Mouse (Mus musculus) ES-CJ7 (cell line): ENCODE measurements around the gene Rbfox1.

Source experiments
- DNase-seq: peaks from one replicate; pipeline ENCODE4 v3.0.0; 2011; ENCODE audit warnings: low read depth, low spot score

The Rbfox1 gene

DNA sequence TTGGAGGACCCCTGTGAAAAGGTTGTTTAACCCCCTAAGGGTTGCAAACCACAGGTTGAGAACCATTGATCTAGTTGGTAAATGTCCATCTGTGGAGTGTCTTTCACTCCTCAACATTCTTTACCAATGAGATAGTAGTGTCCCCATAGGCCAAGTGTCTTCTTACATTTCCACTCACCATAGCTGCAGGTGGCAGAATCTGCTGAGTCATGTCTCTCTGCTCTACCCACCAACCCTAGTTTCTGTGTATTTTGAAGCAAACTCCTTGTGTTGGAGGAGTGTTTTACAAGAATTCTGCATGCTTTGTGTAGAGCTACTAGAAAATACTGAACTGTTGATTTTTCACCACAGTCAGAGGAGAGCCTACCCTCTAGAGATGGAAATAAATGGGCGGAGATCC is 1191.2 kb downstream of the Rbfox1 start:
- DNase-seq, result no peak

GRCm38 (mm10) chr16:7076707-7077106 is 1191.6 kb downstream of the Rbfox1 start:
- no peak for DNase-seq

- no peak for DNase-seq
Observed at GRCm38 (mm10) chr16:7081074-7081568, 1196.0 kb downstream of the Rbfox1 start.

GRCm38 (mm10) chr16:7081684-7082255 is 1196.6 kb downstream of the Rbfox1 start:
- DNase-seq, result no peak

DNA sequence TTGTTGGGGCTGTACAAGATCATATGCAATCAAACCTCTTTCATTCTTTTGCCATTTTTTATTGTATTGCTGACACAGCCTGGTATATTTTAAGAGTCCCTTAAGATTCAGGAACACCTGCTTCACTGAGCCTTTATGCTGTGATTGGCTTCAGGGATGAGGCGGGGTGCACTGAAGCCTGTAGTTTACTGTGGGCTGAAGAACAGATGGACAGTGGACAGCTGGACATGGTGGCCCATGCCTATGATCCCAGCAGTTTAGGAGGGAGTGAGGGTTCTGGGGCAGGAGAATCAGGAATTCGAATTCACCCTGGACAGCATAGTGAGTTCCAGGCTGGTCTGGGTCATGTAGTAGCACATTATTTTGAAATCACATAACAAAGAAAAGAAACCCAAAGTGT is 1198.8 kb downstream of the Rbfox1 start:
- DNase-seq, result no peak

DNA sequence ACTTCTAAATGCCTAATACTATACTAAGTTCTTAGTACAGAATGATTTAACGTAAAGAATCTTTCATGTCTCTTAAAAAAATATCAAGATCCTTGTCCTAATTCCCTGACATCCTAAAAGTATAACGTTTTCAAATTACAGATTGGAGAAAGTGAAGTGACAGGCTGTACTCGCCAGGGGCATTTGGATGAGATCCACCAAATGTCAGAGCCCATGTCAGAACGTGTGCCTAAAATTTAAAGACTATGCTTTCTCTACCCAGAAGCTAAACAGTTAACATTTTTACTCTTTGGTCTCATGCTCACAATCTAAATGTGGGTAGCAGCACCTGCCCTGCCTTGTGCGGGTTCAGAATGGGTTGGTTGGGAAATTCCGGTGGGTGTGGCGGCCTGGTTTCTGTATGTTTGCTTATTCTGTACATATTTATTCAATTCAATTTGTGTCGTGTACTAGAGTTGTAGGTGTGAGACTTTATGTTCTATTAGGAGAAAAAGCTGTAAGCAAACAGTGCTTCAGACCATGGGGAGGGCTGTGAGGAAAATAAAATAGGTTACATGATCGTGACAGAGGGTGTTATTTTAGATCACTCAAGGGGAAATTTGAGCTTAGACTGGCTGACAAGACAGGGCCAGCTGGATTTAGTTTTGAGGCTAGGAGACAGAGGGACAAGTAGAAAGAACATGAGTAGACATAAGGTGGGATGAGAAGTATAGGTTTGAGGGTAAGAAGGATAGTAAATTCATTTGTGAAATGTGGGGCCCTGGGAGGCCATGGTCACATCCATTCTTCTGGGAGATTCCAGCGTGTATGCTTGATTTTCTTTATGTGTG is 1203.7 kb downstream of the Rbfox1 start:
- no peak for DNase-seq

DNA sequence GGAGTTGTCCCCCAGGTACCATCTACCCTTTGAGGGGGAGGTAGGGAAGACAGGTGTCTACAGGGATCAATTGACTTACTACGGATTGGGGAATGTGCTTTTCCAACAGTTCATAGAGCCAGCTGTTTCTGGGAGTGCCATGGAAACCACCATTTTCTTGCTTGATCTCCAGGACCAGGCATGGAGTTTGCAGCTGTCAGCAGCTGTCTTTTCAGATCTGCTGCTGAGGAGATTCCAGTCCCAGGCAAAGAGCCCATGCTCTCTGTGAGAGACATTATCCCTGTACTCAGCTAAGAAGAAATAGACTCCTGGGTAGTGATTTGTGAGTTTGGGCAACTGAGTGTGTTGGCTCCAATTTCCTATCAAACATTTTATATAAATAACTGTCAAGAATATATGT is 1204.3 kb downstream of the Rbfox1 start:
- no peak for DNase-seq

- no peak for DNase-seq
Observed at GRCm38 (mm10) chr16:7090205-7090604, 1205.0 kb downstream of the Rbfox1 start.

- DNase-seq, result no peak
Observed at GRCm38 (mm10) chr16:7092811-7093210, 1207.7 kb downstream of the Rbfox1 start.

- DNase-seq, result no peak
Observed at GRCm38 (mm10) chr16:7093686-7094085, 1208.5 kb downstream of the Rbfox1 start.

DNA sequence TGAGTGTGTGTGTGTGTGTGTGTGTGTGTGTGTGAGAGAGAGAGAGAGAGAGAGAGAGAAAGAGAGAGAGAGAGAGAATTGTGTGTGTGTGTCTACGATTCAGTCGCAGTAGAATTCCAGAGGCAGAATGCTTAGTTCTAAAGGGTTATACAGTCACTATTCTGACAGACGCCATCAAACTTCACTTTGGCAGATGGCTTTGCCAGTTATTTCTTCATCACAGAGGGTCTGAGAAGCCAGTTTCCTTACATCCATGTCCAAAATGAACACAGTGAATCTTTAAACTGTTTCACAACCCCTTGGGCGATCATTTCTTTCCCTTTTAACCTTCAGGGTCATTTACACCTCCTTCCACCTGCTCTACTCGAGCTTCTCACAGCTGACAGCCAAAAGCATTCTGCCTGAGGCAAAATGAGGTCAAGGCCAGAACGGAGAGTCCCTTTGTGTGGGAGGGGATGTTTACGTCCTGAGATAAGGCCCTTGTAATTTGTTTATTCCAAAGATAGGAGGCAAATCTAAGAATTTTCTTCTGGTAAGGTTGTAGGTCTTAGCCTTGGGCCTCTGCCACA is 1209.1 kb downstream of the Rbfox1 start:
- DNase-seq, result no peak

DNA sequence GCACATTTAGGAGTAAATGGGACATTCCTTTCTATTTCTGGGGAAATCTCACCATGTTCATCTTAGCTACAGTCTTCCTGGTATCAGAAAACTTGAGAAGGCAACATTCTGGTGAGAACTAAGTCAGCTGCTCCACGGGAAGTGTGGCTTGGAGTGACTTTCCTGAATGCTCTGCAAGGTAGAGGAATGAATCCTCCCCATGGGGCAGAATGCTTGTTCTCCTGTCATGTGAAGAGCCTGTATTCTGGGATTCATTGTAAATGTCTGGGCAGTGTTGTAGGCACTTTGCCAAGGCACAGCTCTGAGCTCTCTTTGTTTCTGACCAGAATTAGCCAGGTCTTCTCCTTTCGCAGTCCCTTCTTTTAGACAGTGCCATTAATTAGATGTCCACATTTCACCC is 1211.9 kb downstream of the Rbfox1 start:
- no peak for DNase-seq

DNA sequence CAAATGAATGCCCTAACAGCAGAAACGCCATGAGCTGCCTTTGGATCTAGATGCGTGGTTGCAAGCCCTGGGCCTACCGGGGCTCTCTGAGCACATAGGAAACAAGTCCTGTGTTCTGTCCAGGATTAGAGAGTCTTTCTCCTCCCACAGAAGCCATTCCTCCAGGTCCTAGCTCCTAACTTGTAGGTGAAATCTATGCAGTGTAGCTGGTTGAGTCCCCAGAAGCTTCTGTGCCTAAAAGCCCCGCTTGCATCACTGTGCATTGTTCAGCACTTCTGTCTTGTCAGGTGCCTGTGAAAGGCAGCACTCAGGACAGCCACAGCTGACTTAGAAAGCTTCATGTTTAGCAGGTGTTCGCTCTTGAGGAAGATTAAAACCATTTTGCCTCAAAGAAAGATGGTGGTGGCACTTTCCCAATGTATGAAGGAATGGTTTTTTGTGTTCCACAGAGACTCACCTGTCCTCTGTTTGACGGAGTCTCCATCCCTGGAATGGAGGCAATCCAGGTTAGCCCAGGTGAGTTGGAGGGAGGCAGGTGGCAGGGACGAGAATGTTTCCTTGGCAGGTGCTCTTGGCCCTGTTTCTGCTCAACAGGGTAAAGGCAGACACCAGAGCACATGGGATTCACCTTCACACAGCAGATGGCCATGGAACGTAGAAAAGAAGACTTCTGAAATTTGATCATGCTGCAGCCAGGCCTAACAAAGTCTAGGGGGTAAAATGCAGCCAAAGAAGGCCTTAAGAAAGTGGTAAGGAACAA is 1213.0 kb downstream of the Rbfox1 start:
- no peak for DNase-seq

GRCm38 (mm10) chr16:7099506-7100300 is 1214.5 kb downstream of the Rbfox1 start:
- DNase-seq, result no peak

DNA sequence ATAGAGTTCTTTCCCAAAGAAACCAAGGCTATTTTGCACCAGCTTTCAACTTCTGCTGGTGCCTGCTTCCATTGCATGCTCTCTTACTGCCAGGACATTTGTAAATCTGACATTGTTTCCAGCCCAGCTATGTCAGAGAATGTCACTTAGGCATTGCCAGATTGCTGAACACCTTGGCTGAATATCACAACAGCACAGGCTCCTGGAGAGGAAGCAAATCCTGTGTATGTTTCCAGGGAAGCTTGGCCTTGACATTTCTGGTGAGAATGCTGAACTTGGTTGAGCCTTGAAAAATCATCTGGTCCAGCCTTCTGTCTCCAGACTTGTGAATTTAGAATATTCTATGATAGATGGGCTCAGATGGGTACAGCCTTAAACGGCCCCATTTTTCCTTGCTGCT is 1217.3 kb downstream of the Rbfox1 start:
- no peak for DNase-seq

- no peak for DNase-seq
Observed at GRCm38 (mm10) chr16:7103301-7103700, 1218.1 kb downstream of the Rbfox1 start.

GRCm38 (mm10) chr16:7106450-7107015 is 1221.4 kb downstream of the Rbfox1 start:
- no peak for DNase-seq

- DNase-seq, result no peak
Observed at GRCm38 (mm10) chr16:7115945-7116344, 1230.8 kb downstream of the Rbfox1 start.

DNA sequence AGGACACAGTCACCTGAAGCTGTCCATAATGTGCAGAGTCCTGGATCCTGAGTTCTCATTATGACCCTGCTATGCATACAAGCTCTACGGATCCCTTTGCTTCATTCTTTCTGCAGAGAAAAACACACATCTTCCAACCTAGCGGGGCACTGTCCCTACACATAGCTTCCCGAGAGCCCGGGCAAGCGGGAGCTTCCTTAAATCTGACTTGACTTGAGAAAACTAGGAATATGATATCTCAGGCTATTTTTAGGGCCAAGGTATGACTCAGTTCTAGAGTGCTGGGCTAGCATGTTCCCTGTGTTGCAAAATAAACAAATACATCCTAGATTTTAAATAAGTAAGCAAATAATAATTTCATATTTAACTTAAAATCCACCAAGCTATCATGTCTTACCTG is 1244.4 kb downstream of the Rbfox1 start:
- no peak for DNase-seq

GRCm38 (mm10) chr16:7132434-7132833 is 1247.3 kb downstream of the Rbfox1 start:
- no peak for DNase-seq

DNA sequence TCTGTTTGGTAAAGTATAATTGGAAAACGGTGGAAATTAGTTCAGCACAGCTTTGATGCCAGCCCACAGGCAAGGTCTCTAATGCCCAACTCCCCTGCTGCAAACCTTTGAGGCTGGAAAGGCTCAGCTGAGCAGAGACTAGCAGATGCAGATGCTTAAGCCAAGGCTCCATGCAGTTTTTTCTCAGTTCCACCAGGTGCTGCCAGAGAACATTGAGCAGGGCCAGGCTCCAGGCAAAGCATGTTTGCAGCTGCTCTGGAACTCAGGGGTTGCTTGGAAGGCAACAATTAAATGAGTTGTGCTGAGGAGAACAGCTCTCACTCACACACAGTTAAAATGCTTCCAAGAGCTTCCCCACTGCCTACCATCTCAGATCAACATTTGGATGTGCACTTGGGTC is 1251.8 kb downstream of the Rbfox1 start:
- DNase-seq, result peak; percentile 55
